7 mouse cellular contexts compared by ENCODE assay signal in the genomic region with DNA sequence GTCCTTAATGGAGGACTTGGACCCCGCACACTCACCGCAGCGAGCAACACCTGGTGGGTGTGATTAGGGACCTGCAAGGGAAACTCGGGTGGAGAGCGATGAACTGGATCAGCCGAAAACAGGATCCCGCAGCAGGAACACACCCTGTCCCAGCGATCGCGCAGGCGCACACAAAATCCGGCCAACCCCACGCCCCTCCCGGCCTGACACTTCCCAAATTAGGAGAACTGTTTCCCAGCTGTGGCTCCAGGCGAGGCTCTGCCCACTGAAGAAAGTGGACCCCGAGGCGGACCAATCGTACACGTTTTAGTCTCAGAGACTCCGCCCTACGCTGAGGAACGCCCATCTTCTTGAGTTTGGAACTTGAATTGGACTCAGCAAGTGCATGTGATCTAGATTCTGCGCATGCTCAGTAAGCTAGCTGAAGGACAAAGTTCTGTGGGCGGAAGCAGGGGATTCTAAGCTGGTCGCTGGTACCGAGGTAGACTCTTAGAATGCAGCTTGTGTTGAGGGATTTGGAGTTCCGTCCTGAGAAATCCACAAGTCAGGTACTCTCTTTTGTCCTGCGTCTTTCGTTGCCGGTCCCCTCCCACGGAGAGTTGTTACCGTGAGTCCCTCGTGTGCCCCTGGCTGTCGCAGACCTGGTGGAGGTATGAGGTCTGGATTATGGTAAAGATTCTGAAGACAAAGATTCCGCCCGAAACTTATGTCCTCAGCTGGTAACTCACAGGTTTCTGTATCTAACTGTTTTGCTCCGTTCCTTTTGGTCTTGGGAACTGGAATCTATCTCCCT. TPM values are rescaled to one million over a fixed set of nuclear protein-coding genes. Genes with fewer than 3 reads are reported as not detected.
DNase-seq lines count a peak whose midpoint lies in the region; ATAC-seq lines count a peak whose summit lies in the region.

Gene Rsu1 (minus strand): TSS at position 251 of the 793 bp plus-strand sequence.

- ATAC-seq in intestine, embryonic 16.5 days = peak; percentile 99
- peak; percentile 98 for ATAC-seq in midbrain, embryonic 11.5 days (ENCODE audit: low FRiP score)

- peak; percentile 99 for DNase-seq in adrenal gland, adult 8-10 months
- peak; percentile 92 for DNase-seq in embryo, embryonic 9.5 days (ENCODE audit: extremely low spot score)
- DNase-seq in gastrocnemius, postnatal 4 days (ENCODE audit: low spot score in 2 of 2) = peak; percentile 85 to 93
- peak; percentile 93 to 95 for DNase-seq in left cerebral cortex, postnatal 36 days (ENCODE audit: low spot score in 2 of 2)
- DNase-seq in midbrain, embryonic 11.5 days (ENCODE audit: low spot score, missing footprints) = peak; percentile 99
- DNase-seq in skeletal muscle tissue, adult 2 months (ENCODE audit: low read depth, low spot score) = peak; percentile 99

- no peaks in the 10 kb centered on the region; the same call in 1 of the 2 replicates for H3K36me3 ChIP-seq in intestine, embryonic 16.5 days (ENCODE audit: control insufficient read depth, insufficient read depth, low read length)
- H3K36me3 ChIP-seq in midbrain, embryonic 11.5 days (ENCODE audit: control insufficient read depth, insufficient read depth, low read length) = no peaks in the 10 kb centered on the region

- H3K4me1 ChIP-seq in intestine, embryonic 16.5 days (ENCODE audit: control insufficient read depth, insufficient read depth, low read length) = 0 out of 2 replicates have a peak, but pooled peaks cover 5% of the 10 kb centered on the region
- H3K4me1 ChIP-seq in midbrain, embryonic 11.5 days (ENCODE audit: control insufficient read depth, insufficient read depth, low read length) = peaks cover 4% of the 10 kb centered on the region; the same call in 1 of the 2 replicates

- peak within 1 kb of the TSS; percentile 49 for H3K4me3 ChIP-seq in intestine, embryonic 16.5 days (ENCODE audit: low read length)
- peak within 1 kb of the TSS; percentile 42 for H3K4me3 ChIP-seq in midbrain, embryonic 11.5 days (ENCODE audit: low read depth, low read length)

- under 1% methylated on average over 37 of the region's 37 CpGs for WGBS in intestine, embryonic 16.5 days
- under 1% methylated on average over 37 of the region's 37 CpGs for WGBS in midbrain, embryonic 11.5 days

- peak within 1 kb of the TSS; percentile 82 for H3K9ac ChIP-seq in intestine, embryonic 16.5 days (ENCODE audit: low read depth, low read length)
- peak within 1 kb of the TSS; percentile 44 for H3K9ac ChIP-seq in midbrain, embryonic 11.5 days (ENCODE audit: low read length)

- intact Hi-C loops in left cerebral cortex, postnatal 36 days (cut with DNase I) = loop anchor here (10.0 kb wide), 2 partner anchors 783 to 1023 kb away; partner anchors contain the start of gene Hacd1

- no peaks in the 10 kb centered on the region for H3K9me3 ChIP-seq in intestine, embryonic 16.5 days (ENCODE audit: control insufficient read depth, low read length)
- H3K9me3 ChIP-seq in midbrain, embryonic 11.5 days (ENCODE audit: control insufficient read depth, low read length) = no peaks in the 10 kb centered on the region

- no peaks in the 10 kb centered on the region for H3K27me3 ChIP-seq in intestine, embryonic 16.5 days (replicated peaks; ENCODE audit: control insufficient read depth, insufficient read depth, low read length)
- no peaks in the 10 kb centered on the region for H3K27me3 ChIP-seq in midbrain, embryonic 11.5 days (ENCODE audit: control insufficient read depth, insufficient read depth, low read length)

- H3K4me2 ChIP-seq in intestine, embryonic 16.5 days (ENCODE audit: low read depth, low read length) = peak within 1 kb of the TSS; percentile 90
- H3K4me2 ChIP-seq in midbrain, embryonic 11.5 days = peak within 1 kb of the TSS; percentile 49

- H3K27ac ChIP-seq in intestine, embryonic 16.5 days (ENCODE audit: low read length) = peak within 1 kb of the TSS; percentile 54; the same call in 1 of the 2 replicates
- H3K27ac ChIP-seq in midbrain, embryonic 11.5 days (ENCODE audit: low read depth, low read length) = no peak within 1 kb of the TSS

RNA-seq across cellular contexts. Expression of gene Rsu1, which starts in this region (rescaled TPM):
- 10 to 100 TPM; 64.5 to 81.6 (median 74.6) TPM for total RNA-seq in adrenal gland, adult 8-10 months (2022)
- 100 to 1,000 TPM in 1 of 2 experiments, 10 to 100 TPM in 1; 90.1 to 109 TPM for total RNA-seq in gastrocnemius, postnatal 4 days (2021)
- polyA plus RNA-seq in intestine, embryonic 16.5 days (2015; fragmentation: Nextera tagmentation; extraction: Ambion mirVana) = 100 and 103 TPM in 2 replicates
- total RNA-seq in left cerebral cortex, postnatal 36 days (2021) = 10 to 100 TPM; 29.8 to 33.3 TPM
- polyA plus RNA-seq in midbrain, embryonic 11.5 days (2014; fragmentation: Nextera tagmentation; extraction: Ambion mirVana) = 73.1 and 78.0 TPM in 2 replicates
